Mouse (Mus musculus) midbrain, embryonic 11.5 days (tissue): ENCODE measurements around the gene Gm7903. TPM values are rescaled to one million over a fixed set of nuclear protein-coding genes. Genes with fewer than 3 reads are reported as not detected.

Experiments used
- polyA plus RNA-seq: library from polyadenylated mRNA; unstranded; fragments of >200 nt; fragmentation: Nextera tagmentation; extraction: Ambion mirVana; gene quantifications from 2 replicates; pipeline ENCODE4 v1.2.1, GENCODE M21; 2014

The Gm7903 gene
- polyA plus RNA-seq, 1 experiment from 2014 or later: not detected

Other genes with a start within 250 kb of the Gm7903 start
- 0.90 and 1.4 TPM in 2 replicates for gene Tceal6, start 223.1 kb upstream of the Gm7903 start, polyA plus RNA-seq
- gene Pramel3, start 131.5 kb upstream of the Gm7903 start, polyA plus RNA-seq: not detected in 2 replicates
- not detected in 2 replicates for gene Gm5128, start 60.6 kb upstream of the Gm7903 start, polyA plus RNA-seq
- gene AV320801, start 60.8 kb downstream of the Gm7903 start, polyA plus RNA-seq: not detected in 2 replicates
- not detected in 2 replicates for gene Nxf7, start 164.9 kb downstream of the Gm7903 start, polyA plus RNA-seq
- not detected in 2 replicates for gene Prame, start 193.9 kb downstream of the Gm7903 start, polyA plus RNA-seq